Mouse (Mus musculus) adrenal gland (tissue): ENCODE data around the gene Gja3.
"Not testable (repeated sequence)": the region's sequence is repeated elsewhere in the genome, so short reads cannot be mapped to it uniquely, and the experiment has no call there.

Experiments
- intact Hi-C: fragments of 180-260 bp; cut with DNase I; formaldehyde crosslinking; loops from one replicate; pipeline ENCODE4 v1.15.1; 2025

Gja3 gene

DNA sequence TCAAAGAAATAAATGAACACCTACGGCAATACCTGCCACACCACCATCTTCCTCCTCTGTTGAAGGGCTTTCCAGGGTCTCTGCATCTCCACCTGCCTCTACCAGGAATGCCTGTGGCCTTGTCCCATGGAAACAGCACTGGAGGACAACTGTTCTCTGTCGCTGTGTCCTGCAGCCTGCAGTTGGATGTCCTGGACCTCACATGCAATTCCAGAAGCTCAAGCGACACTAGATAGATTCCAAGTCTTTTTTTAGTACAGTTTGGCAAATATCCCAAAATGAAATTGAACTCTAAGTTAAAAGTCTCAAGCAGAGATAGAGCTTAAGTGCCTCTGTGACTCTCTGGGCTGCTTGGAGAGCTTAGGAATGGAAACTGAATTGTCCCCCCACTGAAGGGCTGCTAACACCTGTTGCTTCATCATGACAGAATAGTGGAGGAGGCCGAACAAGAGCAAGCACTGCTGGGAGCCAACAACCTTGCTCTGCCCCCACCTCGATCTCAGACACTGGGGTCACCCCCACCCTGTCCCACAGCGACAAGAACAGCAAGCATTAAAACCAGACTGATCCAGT lies 22.9 kb downstream of the Gja3 start:
- intact Hi-C loops: no loop called here

DNA sequence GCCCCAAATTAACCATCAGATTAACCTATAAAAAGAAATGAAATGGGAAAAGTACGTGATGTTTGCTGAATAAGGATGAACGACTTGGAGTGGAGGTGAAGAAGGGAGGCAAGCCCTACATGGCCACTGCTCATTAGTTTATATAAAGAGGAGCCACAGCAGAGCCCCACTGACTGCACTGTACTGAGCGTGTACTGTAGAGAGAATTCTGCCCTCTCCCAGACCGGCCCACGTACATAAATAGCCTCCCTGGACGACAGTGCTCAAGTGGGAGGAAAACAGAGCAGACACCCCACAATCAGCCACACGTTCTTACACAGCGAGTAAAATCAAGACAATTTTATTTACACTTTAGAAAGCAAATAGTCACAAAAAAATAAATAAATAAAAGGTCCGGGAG lies 23.8 kb downstream of the Gja3 start:
- intact Hi-C loops: no loop called here

DNA sequence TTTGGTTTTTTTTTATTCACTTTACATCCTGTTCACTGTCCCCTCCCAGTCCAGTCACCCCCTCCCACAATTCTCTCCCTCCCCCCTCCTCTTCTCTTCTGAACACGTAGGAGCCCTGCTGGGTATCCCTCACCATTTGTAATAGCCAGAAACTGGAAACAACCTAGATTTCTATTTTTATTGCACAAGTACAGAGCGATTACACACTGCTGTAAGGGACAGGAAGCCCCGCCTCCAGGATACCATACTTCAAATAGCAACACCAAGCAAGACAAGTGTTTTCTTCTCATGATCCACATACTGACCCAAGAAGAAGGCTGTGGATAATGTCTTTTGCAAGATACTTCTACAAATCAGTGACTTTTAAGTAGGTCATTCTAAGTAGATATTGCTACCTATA lies 25.1 kb downstream of the Gja3 start:
- intact Hi-C loops: no loop called here

DNA sequence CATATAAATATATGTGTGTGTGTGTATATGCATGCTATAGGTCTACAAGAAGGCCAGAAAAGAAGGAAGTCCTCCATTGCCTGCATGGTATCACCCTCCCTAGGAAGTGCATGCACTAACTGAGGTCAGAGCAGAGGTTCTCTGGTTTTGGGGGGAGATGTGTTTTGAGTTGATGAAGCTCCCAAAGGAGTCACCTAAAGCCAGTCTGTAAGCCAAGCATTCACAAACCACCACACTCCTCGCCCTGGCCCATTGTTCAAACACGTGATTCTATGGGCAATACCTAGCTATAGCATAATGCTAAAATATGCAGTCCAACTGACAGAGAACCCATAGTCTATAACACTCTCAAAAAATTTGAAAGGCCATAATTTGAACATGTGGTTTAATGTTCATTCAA lies 39.5 kb downstream of the Gja3 start:
- intact Hi-C loops: no loop called here

DNA sequence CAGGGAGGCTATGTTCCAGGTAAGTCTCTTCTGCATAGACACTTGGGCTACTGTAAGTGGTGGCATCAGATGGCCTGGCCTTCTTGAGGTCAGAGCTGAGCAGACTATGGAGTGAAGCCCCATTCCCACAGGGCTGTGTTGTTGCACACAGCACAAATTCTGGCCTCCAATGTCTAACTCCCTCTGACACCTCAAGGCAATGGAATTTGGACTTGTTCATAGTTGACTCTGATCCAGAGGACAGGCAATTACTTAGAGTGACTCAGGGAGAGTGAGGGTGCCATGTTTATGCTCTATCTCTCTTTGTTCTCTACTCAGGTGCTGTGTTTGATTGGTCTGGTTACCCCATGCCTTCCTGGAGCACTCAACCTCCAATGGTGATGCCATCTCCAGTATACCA lies 41.1 kb downstream of the Gja3 start:
- intact Hi-C loops: not testable (repeated sequence)

DNA sequence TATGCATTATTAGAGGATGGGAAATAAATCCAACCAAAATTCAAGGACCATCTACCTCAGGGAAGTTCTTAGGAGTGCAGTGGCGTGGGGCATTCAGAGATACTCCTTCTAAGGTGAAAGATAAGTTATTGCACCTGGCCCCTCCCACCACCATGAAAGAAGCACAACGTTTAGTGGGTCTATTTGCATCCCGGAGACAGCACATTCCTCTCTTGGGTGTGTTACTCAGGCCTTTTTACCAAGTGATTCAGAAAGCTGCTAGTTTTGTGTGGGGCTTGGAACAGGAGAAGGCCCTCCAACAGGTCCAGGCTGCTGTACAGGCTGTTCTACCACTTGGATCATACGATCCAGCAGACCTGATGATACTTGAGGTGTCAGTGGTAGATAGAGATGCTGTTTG lies 69.3 kb downstream of the Gja3 start:
- intact Hi-C loops: no loop called here
